Mouse (Mus musculus): ENCODE results near the gene Ncaph2.

Ncaph2 gene

GRCm38 (mm10) chr15:89343325-89343724 lies 12.2 kb upstream of the Ncaph2 start:
- no peak for DNase-seq

- peak in 1 of 2 experiments; percentile 23 for DNase-seq
Measured at GRCm38 (mm10) chr15:89350447-89350846, 5.1 kb upstream of the Ncaph2 start.

DNA sequence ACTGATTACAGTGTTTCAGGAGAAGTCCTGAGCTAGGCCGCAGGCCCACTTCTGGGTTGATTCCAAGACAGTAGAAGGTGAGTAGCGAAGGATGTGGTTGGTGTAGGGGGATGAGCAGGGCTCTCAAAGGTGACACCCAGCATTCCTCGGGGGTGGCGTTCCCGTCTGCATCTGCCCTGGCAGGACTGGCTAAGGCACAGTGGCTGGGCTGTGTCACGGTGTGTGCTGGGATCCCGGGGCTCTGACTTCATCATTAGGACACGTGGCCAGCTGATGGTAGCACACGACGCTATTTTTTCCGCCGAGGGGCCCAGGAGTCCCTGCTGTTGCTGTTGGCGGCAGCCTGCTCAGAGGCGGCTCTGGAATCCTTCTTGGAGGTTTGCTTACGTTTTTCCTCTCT lies 4.2 kb upstream of the Ncaph2 start:
- no peak for DNase-seq

- no peak for DNase-seq
Measured at GRCm38 (mm10) chr15:89352054-89352453, 3.5 kb upstream of the Ncaph2 start.

GRCm38 (mm10) chr15:89352795-89353194 lies 2.7 kb upstream of the Ncaph2 start:
- DNase-seq = no peak

- no peak for DNase-seq
Measured at GRCm38 (mm10) chr15:89353837-89354236, 1.7 kb upstream of the Ncaph2 start.

- no peak for DNase-seq
Measured at GRCm38 (mm10) chr15:89354455-89354854, 1.1 kb upstream of the Ncaph2 start.

DNA sequence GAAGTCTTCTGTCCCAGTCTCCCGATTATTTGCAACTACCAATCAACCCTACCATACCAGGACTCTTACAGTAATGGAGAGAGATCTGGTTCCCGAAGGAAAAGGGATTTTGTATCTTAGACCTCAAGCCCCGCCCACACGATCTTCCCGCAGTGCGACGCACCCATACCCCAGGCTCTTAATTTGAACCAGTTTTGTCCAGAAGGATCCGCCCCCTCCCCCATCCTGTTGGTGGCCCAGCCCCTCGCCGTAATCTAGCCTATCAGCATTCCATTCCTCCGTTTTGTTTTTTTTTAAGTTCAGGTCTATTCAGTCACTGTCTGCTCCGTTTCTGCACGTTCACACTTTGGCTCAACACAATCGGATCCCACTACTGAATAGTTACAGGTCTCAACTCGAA lies 853 bp downstream of the Ncaph2 start:
- peak; percentile 87 to 90 for DNase-seq

GRCm38 (mm10) chr15:89358784-89359183 lies 3.3 kb downstream of the Ncaph2 start:
- no peak for DNase-seq

- peak in 1 of 2 experiments; percentile 38 for DNase-seq
Measured at GRCm38 (mm10) chr15:89363051-89363450, 7.5 kb downstream of the Ncaph2 start.

- DNase-seq = no peak
Measured at GRCm38 (mm10) chr15:89365141-89365551, 9.6 kb downstream of the Ncaph2 start.

DNA sequence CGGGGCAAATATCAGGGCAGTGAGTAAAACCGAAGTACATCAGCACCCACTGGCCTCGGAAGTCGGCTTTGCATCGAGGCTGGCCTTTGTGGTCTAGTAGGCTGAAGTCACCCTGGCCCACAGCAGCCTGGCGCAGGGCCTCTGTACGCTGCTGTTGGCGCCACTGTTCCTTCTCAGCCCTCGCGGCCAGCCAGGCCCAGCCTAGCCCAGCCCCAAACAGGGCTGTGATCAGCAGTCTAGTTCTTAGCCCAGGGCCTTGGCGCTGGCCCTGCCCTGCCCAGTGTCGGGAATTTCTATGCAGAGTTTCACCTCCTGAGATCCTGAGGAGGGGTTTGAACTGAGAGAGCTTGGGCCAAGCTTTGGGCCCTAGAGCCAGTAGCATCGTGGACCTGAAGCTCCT lies 16.5 kb downstream of the Ncaph2 start:
- peak in 1 of 2 experiments; percentile 28 for DNase-seq

DNA sequence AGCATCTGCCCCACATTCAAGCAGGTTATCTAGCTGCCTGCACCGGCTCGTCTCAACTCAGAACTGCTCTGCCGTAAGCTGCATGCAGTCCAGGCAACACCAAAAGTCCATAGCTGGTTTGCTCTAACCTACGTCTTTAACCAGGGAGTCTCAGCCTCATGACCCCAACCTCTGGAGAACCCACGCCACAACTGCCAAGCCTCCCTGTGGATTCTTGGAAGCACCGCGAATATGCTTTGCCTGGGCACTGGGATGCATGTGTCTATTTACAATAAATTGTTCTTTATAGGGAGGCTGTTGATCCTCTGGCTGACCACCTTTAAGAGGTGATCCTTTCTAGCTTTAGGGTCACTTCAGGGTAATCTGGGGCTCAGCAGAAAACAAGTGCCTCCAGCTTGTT lies 17.0 kb downstream of the Ncaph2 start:
- peak in 1 of 2 experiments; percentile 12 for DNase-seq

- DNase-seq = peak; percentile 89 to 91
Measured at GRCm38 (mm10) chr15:89373027-89373761, 17.7 kb downstream of the Ncaph2 start.

DNA sequence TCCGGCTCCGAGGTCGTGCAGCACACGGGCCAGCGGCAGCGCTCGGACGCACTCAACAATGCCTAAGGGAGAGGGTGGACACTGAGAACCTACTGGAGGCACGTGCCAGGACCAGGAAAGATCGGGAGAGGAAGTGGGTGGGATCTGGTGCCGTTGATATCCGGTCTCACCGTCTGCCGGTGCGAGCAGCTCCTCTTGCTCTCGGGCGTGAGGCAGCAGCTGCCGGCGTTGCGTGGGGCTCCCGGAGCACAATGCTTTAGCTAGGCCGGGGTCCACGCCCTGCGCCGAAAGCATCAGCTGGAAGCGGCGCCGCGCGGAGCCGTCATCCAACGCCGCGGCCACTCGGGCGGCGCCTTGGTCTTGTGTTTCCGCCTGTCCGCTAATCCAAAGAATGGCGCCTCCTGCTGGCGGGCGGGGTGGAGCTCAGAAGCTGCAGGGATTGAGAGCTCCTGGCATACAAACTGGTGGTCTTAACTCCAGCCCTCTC lies 18.3 kb downstream of the Ncaph2 start, which contains the start of gene Sco2:
Gene Sco2 (minus strand): TSS at position 85 of the 487 bp plus-strand sequence.
- peak; percentile 92 to 95 for DNase-seq

- no peak for DNase-seq
Measured at GRCm38 (mm10) chr15:89374340-89374739, 18.8 kb downstream of the Ncaph2 start.

DNA sequence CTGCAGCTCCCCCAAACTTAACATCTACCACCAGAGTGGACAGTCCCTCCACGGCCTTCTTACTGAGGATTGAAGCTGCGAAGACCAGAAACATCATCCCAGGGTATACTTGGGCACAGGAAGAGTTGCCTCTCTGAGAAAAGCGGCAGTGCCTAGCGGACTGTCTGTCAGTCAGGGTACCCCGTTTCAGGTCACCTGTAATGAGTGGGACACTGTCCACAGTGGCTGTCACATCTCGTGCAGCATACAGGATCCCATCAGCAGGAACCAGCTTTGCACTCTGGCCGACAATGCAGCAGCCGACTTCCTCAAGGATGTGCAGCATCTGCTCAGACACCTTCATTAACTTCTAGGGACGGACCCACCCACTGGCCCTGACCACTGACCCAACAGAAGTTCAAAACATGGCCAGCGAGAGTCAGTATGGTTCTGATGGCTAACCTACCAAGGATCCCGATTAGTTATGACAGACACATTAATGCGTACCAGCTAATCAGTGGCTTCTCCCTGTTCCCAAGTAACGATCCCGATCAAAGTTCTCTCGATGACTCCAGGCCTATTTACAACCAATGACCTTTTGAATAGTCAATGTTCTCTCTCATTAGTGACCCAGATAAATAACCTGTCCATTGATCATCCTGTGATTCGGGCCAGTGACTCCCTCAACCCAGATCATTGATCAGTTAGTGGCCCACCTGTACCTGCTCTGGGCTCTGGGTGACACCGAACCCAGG lies 19.4 kb downstream of the Ncaph2 start:
- DNase-seq = no peak

GRCm38 (mm10) chr15:89376040-89376439 lies 20.5 kb downstream of the Ncaph2 start:
- DNase-seq = no peak

- DNase-seq = no peak
Measured at GRCm38 (mm10) chr15:89376957-89377356, 21.4 kb downstream of the Ncaph2 start, which contains the start of gene Tymp. Tymp (minus strand) TSS chr15:89377039.

- no peak for DNase-seq
Measured at GRCm38 (mm10) chr15:89377362-89377761, 21.8 kb downstream of the Ncaph2 start.

- no peak for DNase-seq
Measured at GRCm38 (mm10) chr15:89377938-89378828, 22.7 kb downstream of the Ncaph2 start.

GRCm38 (mm10) chr15:89378831-89379401 lies 23.4 kb downstream of the Ncaph2 start, which contains the start of gene Odf3b:
Odf3b (minus strand) TSS chr15:89379282.
- DNase-seq = peak; percentile 45 to 52

All from lung, postnatal 4 days (tissue).